In the genomic region with DNA sequence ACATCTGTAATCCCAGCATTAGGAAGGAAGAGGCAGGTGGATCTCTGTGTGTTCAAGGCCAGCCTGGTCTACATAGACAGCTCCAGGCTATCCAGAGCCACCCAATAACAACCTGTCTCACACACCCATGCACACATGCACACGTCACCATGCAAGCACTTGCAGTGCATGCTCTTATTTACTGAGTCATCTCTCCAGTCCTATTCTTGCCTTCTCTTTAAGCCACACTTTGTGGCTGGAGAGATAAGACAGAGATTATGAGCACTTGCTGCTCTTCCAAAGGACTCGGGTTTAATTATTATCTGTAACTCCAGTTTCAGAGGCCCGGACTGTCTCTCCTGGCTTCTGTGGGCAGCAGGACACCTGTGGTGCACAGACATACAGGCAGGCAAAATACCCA, we compare ENCODE assay signal across 15 mouse cellular contexts. TPM values are rescaled to one million over a fixed set of nuclear protein-coding genes. Genes with fewer than 3 reads are reported as not detected.
DNase-seq lines count a peak whose midpoint lies in the region; ATAC-seq and TF ChIP-seq lines count a peak whose summit lies in the region.
"Had no signal": no experiment of that assay in that cellular context is flagged by ENCODE, and none has a peak within 500 bp of the region (broad histone marks: within the 10 kb centered on the region; RNA-seq: fewer than 3 reads in every experiment).

No protein-coding gene starts in this region.

- no peak overlapping the region for H3K4me2 ChIP-seq in intestine, postnatal 0 days (replicated peaks; ENCODE audit: low read depth)
- 0 out of 2 replicates have a peak overlapping the region, but pooled peaks have one; percentile 11 for H3K4me2 ChIP-seq in liver, postnatal 0 days (ENCODE audit: low read depth, low read length)
- H3K4me2 ChIP-seq in midbrain, embryonic 13.5 days (replicated peaks), result no peak overlapping the region
- H3K4me2 ChIP-seq: embryonic facial prominence, embryonic 15.5 days; lung, embryonic 14.5 days; neural tube, embryonic 12.5 days had no signal

- no peak for DNase-seq in G1E (ENCODE audit: low spot score)
- DNase-seq in c-Kit-negative CD71-positive TER-119-positive erythroid progenitor cells, embryonic 14.5 days (ENCODE audit: low read depth, low spot score), result peak; percentile 31
- DNase-seq in liver, postnatal 0 days, result no peak
- no peak for DNase-seq in right cerebral cortex, adult 18-20 months
- no peak for DNase-seq in adrenal gland, postnatal 14 days
- DNase-seq: cerebellum, adult 9-10 months; heart, adult 11 months had no signal

- peaks cover 32% of the 10 kb centered on the region for H3K4me1 ChIP-seq in G1E (ENCODE audit: insufficient read depth, low read depth, low read length)
- no peaks in the 10 kb centered on the region for H3K4me1 ChIP-seq in intestine, postnatal 0 days (replicated peaks; ENCODE audit: control insufficient read depth, insufficient read depth, low read length)
- peaks cover 34% of the 10 kb centered on the region for H3K4me1 ChIP-seq in liver, postnatal 0 days (ENCODE audit: insufficient read depth)
- no peaks in the 10 kb centered on the region for H3K4me1 ChIP-seq in midbrain, embryonic 13.5 days (replicated peaks)
- H3K4me1 ChIP-seq: hindbrain, embryonic 10.5 days; neural tube, embryonic 12.5 days had no signal

- TF ChIP-seq EP300 in liver, postnatal 0 days (IDR thresholded peaks at IDR 0.05; ENCODE audit: low read depth), result peak; percentile 47; the same call in 1 of the 2 replicates

- no peak overlapping the region for H3K4me3 ChIP-seq in G1E (ENCODE audit: low read depth, low read length)
- H3K4me3 ChIP-seq in intestine, postnatal 0 days (ENCODE audit: low read depth, low read length), result no peak overlapping the region
- H3K4me3 ChIP-seq in liver, postnatal 0 days (ENCODE audit: low read depth, low read length), result no peak overlapping the region
- no peak overlapping the region for H3K4me3 ChIP-seq in midbrain, embryonic 13.5 days (replicated peaks)
- H3K4me3 ChIP-seq: embryonic facial prominence, embryonic 15.5 days; hindbrain, embryonic 10.5 days; neural tube, embryonic 12.5 days had no signal

- WGBS in intestine, postnatal 0 days, result 42% methylated on average over 3 of the region's 3 CpGs
- 26% methylated on average over 3 of the region's 3 CpGs for WGBS in liver, postnatal 0 days (ENCODE audit: insufficient replicate concordance)
- WGBS in midbrain, embryonic 13.5 days, result 81% methylated on average over 3 of the region's 3 CpGs

- no peaks in the 10 kb centered on the region for H3K36me3 ChIP-seq in G1E (replicated peaks)
- H3K36me3 ChIP-seq in intestine, postnatal 0 days (ENCODE audit: control insufficient read depth, insufficient read depth), result no peaks in the 10 kb centered on the region; the same call in 1 of the 2 replicates
- H3K36me3 ChIP-seq in liver, postnatal 0 days (replicated peaks; ENCODE audit: insufficient read depth, low read length), result no peaks in the 10 kb centered on the region
- H3K36me3 ChIP-seq in midbrain, embryonic 13.5 days, result no peaks in the 10 kb centered on the region
- H3K36me3 ChIP-seq: embryonic facial prominence, embryonic 15.5 days; neural tube, embryonic 12.5 days had no signal

- H3K27ac ChIP-seq in intestine, postnatal 0 days (ENCODE audit: low read depth, low read length), result peak overlapping the region; percentile 46
- H3K27ac ChIP-seq in liver, postnatal 0 days (ENCODE audit: low read depth), result peak overlapping the region; percentile 62
- H3K27ac ChIP-seq in midbrain, embryonic 13.5 days, result no peak overlapping the region
- H3K27ac ChIP-seq: hindbrain, embryonic 10.5 days; neural tube, embryonic 12.5 days had no signal

- no peaks in the 10 kb centered on the region for H3K27me3 ChIP-seq in G1E (ENCODE audit: insufficient read depth, low read length)
- H3K27me3 ChIP-seq in intestine, postnatal 0 days (replicated peaks; ENCODE audit: control insufficient read depth, insufficient read depth, low read length), result no peaks in the 10 kb centered on the region
- no peaks in the 10 kb centered on the region for H3K27me3 ChIP-seq in liver, postnatal 0 days (ENCODE audit: insufficient read depth, low read length)
- no peaks in the 10 kb centered on the region for H3K27me3 ChIP-seq in midbrain, embryonic 13.5 days
- H3K27me3 ChIP-seq: CH12.LX; embryonic facial prominence, embryonic 15.5 days; neural tube, embryonic 12.5 days had no signal

- peaks cover 2% of the 10 kb centered on the region; the same call in 1 of the 2 replicates for H3K9me3 ChIP-seq in G1E (replicated peaks)
- no peaks in the 10 kb centered on the region for H3K9me3 ChIP-seq in intestine, postnatal 0 days (ENCODE audit: control insufficient read depth)
- no peaks in the 10 kb centered on the region for H3K9me3 ChIP-seq in liver, postnatal 0 days (ENCODE audit: low read length)
- no peaks in the 10 kb centered on the region for H3K9me3 ChIP-seq in midbrain, embryonic 13.5 days
- H3K9me3 ChIP-seq: embryonic facial prominence, embryonic 15.5 days had no signal

- H3K9ac ChIP-seq in intestine, postnatal 0 days (ENCODE audit: low read depth, low read length), result no peak overlapping the region
- no peak overlapping the region; the same call in 1 of the 2 replicates for H3K9ac ChIP-seq in liver, postnatal 0 days (replicated peaks)
- no peak overlapping the region for H3K9ac ChIP-seq in midbrain, embryonic 13.5 days (replicated peaks)
- H3K9ac ChIP-seq: embryonic facial prominence, embryonic 15.5 days; lung, embryonic 14.5 days; neural tube, embryonic 12.5 days had no signal

- peak; percentile 80 for ATAC-seq in G1E (ENCODE audit: extremely low read depth, insufficient number of reproducible peaks, low FRiP score, poor library complexity, severe bottlenecking)
- peak; percentile 65 for ATAC-seq in intestine, postnatal 0 days
- ATAC-seq in liver, postnatal 0 days, result peak; percentile 58
- no peak for ATAC-seq in midbrain, embryonic 13.5 days
- ATAC-seq: forebrain, embryonic 14.5 days had no signal

- no peak for TF ChIP-seq CTCF in G1E (IDR thresholded peaks at IDR 0.05; ENCODE audit: low read depth, low read length)
- TF ChIP-seq CTCF in intestine, postnatal 0 days (IDR thresholded peaks at IDR 0.05; ENCODE audit: low read depth), result no peak
- no peak for TF ChIP-seq CTCF in liver, postnatal 0 days (IDR thresholded peaks at IDR 0.05; ENCODE audit: low read depth)

RNA-seq across cellular contexts. Expression of a gene that starts 12.1 kb away (rescaled TPM):
- total RNA-seq in G1E (2014; fragmentation: Nextera tagmentation) (100 and 105 TPM in 2 replicates), G1E (2017) (105 and 131 TPM in 2 replicates)
- 35.3 and 38.6 TPM in 2 replicates for polyA plus RNA-seq in G1E (2012)
- polyA plus RNA-seq in intestine, postnatal 0 days (2015; fragmentation: Nextera tagmentation; extraction: Ambion mirVana), result 28.5 and 33.0 TPM in 2 replicates
- 24.3 and 27.0 TPM in 2 replicates for polyA plus RNA-seq in liver, postnatal 0 days (2015; fragmentation: Nextera tagmentation; extraction: Ambion mirVana)
- polyA plus RNA-seq in midbrain, embryonic 13.5 days (2015; fragmentation: Nextera tagmentation; extraction: Ambion mirVana), result 33.2 and 34.3 TPM in 2 replicates
- 84.9 and 95.0 TPM in 2 replicates for total RNA-seq in adrenal gland, postnatal 14 days (2021)

RNA-seq across cellular contexts. Expression of a gene that starts 45.2 kb away (rescaled TPM):
- not detected in 2 replicates for total RNA-seq in G1E (2014; fragmentation: Nextera tagmentation)
- total RNA-seq in G1E (2017), result 0.17 and 0.38 TPM in 2 replicates
- 0.02 and 0.07 TPM in 2 replicates for polyA plus RNA-seq in G1E (2012)
- polyA plus RNA-seq in intestine, postnatal 0 days (2015; fragmentation: Nextera tagmentation; extraction: Ambion mirVana), result 7.5 and 8.0 TPM in 2 replicates
- 3.8 and 4.0 TPM in 2 replicates for polyA plus RNA-seq in liver, postnatal 0 days (2015; fragmentation: Nextera tagmentation; extraction: Ambion mirVana)
- polyA plus RNA-seq in midbrain, embryonic 13.5 days (2015; fragmentation: Nextera tagmentation; extraction: Ambion mirVana), result 25.4 and 28.5 TPM in 2 replicates
- 15.4 and 21.6 TPM in 2 replicates for total RNA-seq in adrenal gland, postnatal 14 days (2021)
- total RNA-seq: CH12.LX had no signal
